Mouse (Mus musculus): ENCODE measurements around the gene Nt5c3b. TPM values are rescaled to one million over a fixed set of nuclear protein-coding genes. Genes with fewer than 3 reads are reported as not detected.

The Nt5c3b gene
- polyA plus RNA-seq, 1 experiment from 2014 or later: 100 TPM

DNA sequence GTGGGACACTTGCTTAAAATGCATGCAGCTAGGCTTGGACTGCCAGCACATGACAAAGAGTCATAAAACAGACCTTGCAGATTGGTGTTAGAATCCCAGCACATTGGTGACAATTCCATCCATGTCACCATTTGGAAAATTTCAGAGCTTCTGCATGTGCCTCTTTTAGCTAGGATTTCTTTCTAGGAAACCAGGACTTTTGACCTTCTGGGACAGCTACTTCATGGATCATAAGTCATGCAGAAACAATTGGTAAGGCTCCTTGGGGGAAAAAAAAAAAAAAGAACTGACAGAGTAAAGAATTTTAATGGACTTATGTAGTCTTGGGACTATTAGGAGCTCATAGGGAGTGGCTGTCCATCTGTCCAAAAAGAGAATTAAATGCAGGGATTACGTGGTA, 3.7 kb downstream of the Nt5c3b start:
- Histone ChIP-seq H3K27me3 (ENCODE audit: control insufficient read depth, insufficient read depth, low read length) (no peaks in the 10 kb centered on the region), H3K36me3 (ENCODE audit: control insufficient read depth, insufficient read depth, low read length) (peaks cover 39% of the 10 kb centered on the region), H3K4me2 (ENCODE audit: low read length) (no peak overlapping the region), H3K4me1 (ENCODE audit: control insufficient read depth, insufficient read depth, low read length) (peaks cover 11% of the 10 kb centered on the region; the same call in 1 of the 2 replicates), H3K4me3 (replicated peaks; ENCODE audit: low read depth, low read length) (no peak overlapping the region), H3K27ac (replicated peaks; ENCODE audit: low read depth, low read length) (no peak overlapping the region), H3K9me3 (ENCODE audit: control insufficient read depth, low read length) (no peaks in the 10 kb centered on the region), H3K9ac (replicated peaks; ENCODE audit: low read length) (no peak overlapping the region)
- ATAC-seq (ENCODE audit: low FRiP score, low TSS enrichment) (no peak), DNase-seq (no peak)
- WGBS: 56% methylated on average over 1 of the region's 1 CpGs

GRCm38 (mm10) chr11:100435678-100436246, 5.8 kb downstream of the Nt5c3b start:
- no peak overlapping the region for H3K4me3 ChIP-seq (replicated peaks; ENCODE audit: low read depth, low read length)
- H3K4me2 ChIP-seq (ENCODE audit: low read length): no peak overlapping the region
- H3K9ac ChIP-seq (replicated peaks; ENCODE audit: low read length): no peak overlapping the region
- WGBS: 15% methylated on average over 9 of the region's 9 CpGs
- H3K9me3 ChIP-seq (ENCODE audit: control insufficient read depth, low read length): no peaks in the 10 kb centered on the region
- DNase-seq (no peak), ATAC-seq (ENCODE audit: low FRiP score, low TSS enrichment) (no peak)
- no peak overlapping the region for H3K27ac ChIP-seq (replicated peaks; ENCODE audit: low read depth, low read length)
- peaks cover 47% of the 10 kb centered on the region for H3K36me3 ChIP-seq (ENCODE audit: control insufficient read depth, insufficient read depth, low read length)
- H3K27me3 ChIP-seq (ENCODE audit: control insufficient read depth, insufficient read depth, low read length): no peaks in the 10 kb centered on the region
- peaks cover 8% of the 10 kb centered on the region; the same call in 1 of the 2 replicates for H3K4me1 ChIP-seq (ENCODE audit: control insufficient read depth, insufficient read depth, low read length)

- ATAC-seq (ENCODE audit: low FRiP score, low TSS enrichment): no peak
- Histone ChIP-seq H3K27me3 (ENCODE audit: control insufficient read depth, insufficient read depth, low read length) (no peaks in the 10 kb centered on the region), H3K4me1 (ENCODE audit: control insufficient read depth, insufficient read depth, low read length) (no peaks in the 10 kb centered on the region), H3K4me2 (ENCODE audit: low read length) (no peak overlapping the region), H3K9me3 (ENCODE audit: control insufficient read depth, low read length) (no peaks in the 10 kb centered on the region), H3K4me3 (replicated peaks; ENCODE audit: low read depth, low read length) (no peak overlapping the region), H3K27ac (replicated peaks; ENCODE audit: low read depth, low read length) (no peak overlapping the region), H3K9ac (replicated peaks; ENCODE audit: low read length) (no peak overlapping the region), H3K36me3 (ENCODE audit: control insufficient read depth, insufficient read depth, low read length) (peaks cover 56% of the 10 kb centered on the region)
- WGBS: 97% methylated on average over 5 of the region's 5 CpGs
- DNase-seq: no peak
These were observed 9.6 kb downstream of the Nt5c3b start for GRCm38 (mm10) chr11:100432002-100432401.

DNA sequence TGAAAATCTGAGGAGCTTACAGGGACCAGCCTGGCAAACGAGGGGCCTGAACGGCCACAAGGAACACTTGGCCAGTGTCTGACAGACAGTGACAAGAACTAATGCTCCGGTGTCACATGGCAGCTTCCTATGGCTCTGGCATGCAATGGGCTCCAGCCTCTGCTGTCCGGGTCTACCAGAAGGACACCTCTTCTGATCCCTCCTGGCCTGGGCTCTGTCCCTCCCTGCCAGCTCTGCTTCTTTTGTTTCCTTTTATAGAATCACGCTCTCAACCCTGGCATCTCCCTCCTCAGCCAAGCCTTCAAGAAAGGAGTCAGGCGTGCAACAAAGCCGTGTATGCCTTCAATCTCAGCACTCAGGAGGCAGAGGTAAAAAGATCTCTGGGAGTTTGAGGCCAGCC, 11.6 kb downstream of the Nt5c3b start:
- no peak overlapping the region for H3K4me2 ChIP-seq (ENCODE audit: low read length)
- DNase-seq: no peak
- H3K4me1 ChIP-seq (ENCODE audit: control insufficient read depth, insufficient read depth, low read length): no peaks in the 10 kb centered on the region
- H3K27me3 ChIP-seq (ENCODE audit: control insufficient read depth, insufficient read depth, low read length): no peaks in the 10 kb centered on the region
- no peak overlapping the region for H3K9ac ChIP-seq (replicated peaks; ENCODE audit: low read length)
- ATAC-seq (ENCODE audit: low FRiP score, low TSS enrichment): no peak
- H3K27ac ChIP-seq (replicated peaks; ENCODE audit: low read depth, low read length): no peak overlapping the region
- H3K36me3 ChIP-seq (ENCODE audit: control insufficient read depth, insufficient read depth, low read length): peaks cover 38% of the 10 kb centered on the region
- H3K4me3 ChIP-seq (replicated peaks; ENCODE audit: low read depth, low read length): no peak overlapping the region
- WGBS: 84% methylated on average over 7 of the region's 7 CpGs
- H3K9me3 ChIP-seq (ENCODE audit: control insufficient read depth, low read length): no peaks in the 10 kb centered on the region

DNA sequence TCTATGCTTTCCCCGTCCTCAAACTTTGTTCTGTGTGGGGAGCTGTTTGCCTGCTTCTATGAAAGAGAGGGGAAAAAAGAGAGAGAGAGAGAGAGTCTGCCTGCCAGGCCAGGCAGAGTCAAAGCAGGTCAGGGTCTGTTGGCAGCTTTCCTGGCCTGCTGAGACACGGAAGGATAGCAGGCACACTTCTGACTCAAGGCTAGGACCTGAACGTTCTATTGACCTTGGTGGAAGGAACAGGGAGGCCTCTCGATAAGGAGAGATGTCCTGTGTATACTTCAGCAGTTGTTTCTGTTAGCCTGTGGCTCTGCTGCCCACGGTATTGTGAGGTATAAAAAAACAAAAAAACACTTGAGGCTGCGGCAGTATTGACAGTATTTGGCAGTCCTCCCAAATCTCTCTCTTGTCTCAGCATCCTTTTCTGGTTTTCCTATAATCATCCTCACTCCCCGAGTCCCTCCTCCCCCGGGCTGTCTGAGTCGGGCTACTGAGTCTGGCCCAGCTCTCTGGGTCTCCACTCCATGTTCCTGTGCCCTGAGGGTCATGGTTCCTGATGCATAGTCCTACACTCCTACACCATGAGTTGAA, 12.9 kb downstream of the Nt5c3b start:
- H3K27ac ChIP-seq (replicated peaks; ENCODE audit: low read depth, low read length): 0 out of 2 replicates have a peak overlapping the region, but pooled peaks have one; percentile 9
- H3K27me3 ChIP-seq (ENCODE audit: control insufficient read depth, insufficient read depth, low read length): no peaks in the 10 kb centered on the region
- no peak overlapping the region for H3K4me2 ChIP-seq (ENCODE audit: low read length)
- peak; percentile 27 for DNase-seq
- no peaks in the 10 kb centered on the region for H3K4me1 ChIP-seq (ENCODE audit: control insufficient read depth, insufficient read depth, low read length)
- no peaks in the 10 kb centered on the region for H3K9me3 ChIP-seq (ENCODE audit: control insufficient read depth, low read length)
- H3K4me3 ChIP-seq (replicated peaks; ENCODE audit: low read depth, low read length): no peak overlapping the region
- H3K36me3 ChIP-seq (ENCODE audit: control insufficient read depth, insufficient read depth, low read length): peaks cover 32% of the 10 kb centered on the region
- ATAC-seq (ENCODE audit: low FRiP score, low TSS enrichment): no peak
- WGBS: 78% methylated on average over 9 of the region's 9 CpGs
- no peak overlapping the region for H3K9ac ChIP-seq (replicated peaks; ENCODE audit: low read length)

DNA sequence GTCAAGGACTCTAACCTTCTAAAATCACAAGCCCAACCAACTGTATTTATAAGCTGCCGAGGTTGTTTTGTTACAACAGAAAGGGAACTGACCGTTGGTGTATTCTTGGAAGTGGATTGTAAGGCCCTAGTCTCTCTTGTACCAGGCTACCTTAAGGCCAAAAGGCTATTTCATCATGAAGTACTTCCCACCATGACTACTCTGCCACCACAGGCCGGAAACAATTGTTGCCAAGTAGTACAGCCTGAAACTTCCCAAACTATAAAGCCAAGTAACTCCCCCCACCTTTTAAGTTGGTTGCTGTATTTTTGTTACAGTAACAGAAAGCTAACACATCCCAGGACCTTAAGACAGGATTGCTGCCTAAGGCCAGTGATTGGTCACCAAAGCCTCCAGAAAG, 14.8 kb downstream of the Nt5c3b start:
- H3K36me3 ChIP-seq (ENCODE audit: control insufficient read depth, insufficient read depth, low read length): peaks cover 22% of the 10 kb centered on the region
- DNase-seq (no peak), ATAC-seq (ENCODE audit: low FRiP score, low TSS enrichment) (no peak)
- no peak overlapping the region for H3K4me3 ChIP-seq (replicated peaks; ENCODE audit: low read depth, low read length)
- H3K27ac ChIP-seq (replicated peaks; ENCODE audit: low read depth, low read length): no peak overlapping the region
- no peaks in the 10 kb centered on the region for H3K4me1 ChIP-seq (ENCODE audit: control insufficient read depth, insufficient read depth, low read length)
- no peaks in the 10 kb centered on the region for H3K27me3 ChIP-seq (ENCODE audit: control insufficient read depth, insufficient read depth, low read length)
- H3K4me2 ChIP-seq (ENCODE audit: low read length): no peak overlapping the region
- H3K9me3 ChIP-seq (ENCODE audit: control insufficient read depth, low read length): no peaks in the 10 kb centered on the region
- WGBS: 90% methylated on average over 3 of the region's 3 CpGs
- H3K9ac ChIP-seq (replicated peaks; ENCODE audit: low read length): no peak overlapping the region

DNA sequence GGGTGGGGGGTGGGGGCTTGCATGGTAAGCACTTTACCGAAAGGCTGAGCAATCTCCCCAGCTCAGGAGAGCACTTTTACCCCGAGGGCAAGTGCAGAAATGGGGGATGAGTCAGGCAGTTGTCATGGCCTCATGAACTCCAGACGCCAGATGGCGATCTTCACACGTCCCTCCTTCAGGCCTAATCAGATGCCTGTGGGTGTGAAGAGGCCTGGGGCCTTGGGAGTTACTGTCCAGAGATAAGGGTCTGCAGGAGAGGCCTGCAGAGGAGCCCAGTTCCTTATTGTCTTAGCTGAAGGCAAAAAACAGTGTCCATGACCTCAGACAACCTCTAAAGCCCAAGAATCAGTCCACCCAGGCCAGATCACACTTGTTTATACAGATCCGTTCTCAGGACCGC, 15.8 kb downstream of the Nt5c3b start:
- WGBS: 34% methylated on average over 7 of the region's 7 CpGs
- peaks cover 19% of the 10 kb centered on the region for H3K36me3 ChIP-seq (ENCODE audit: control insufficient read depth, insufficient read depth, low read length)
- H3K9me3 ChIP-seq (ENCODE audit: control insufficient read depth, low read length): no peaks in the 10 kb centered on the region
- H3K4me1 ChIP-seq (ENCODE audit: control insufficient read depth, insufficient read depth, low read length): no peaks in the 10 kb centered on the region
- no peak overlapping the region for H3K27ac ChIP-seq (replicated peaks; ENCODE audit: low read depth, low read length)
- no peak overlapping the region for H3K4me2 ChIP-seq (ENCODE audit: low read length)
- no peak for ATAC-seq (ENCODE audit: low FRiP score, low TSS enrichment)
- no peak overlapping the region for H3K4me3 ChIP-seq (replicated peaks; ENCODE audit: low read depth, low read length)
- no peak overlapping the region; the same call in 1 of the 2 replicates for H3K9ac ChIP-seq (replicated peaks; ENCODE audit: low read length)
- no peaks in the 10 kb centered on the region for H3K27me3 ChIP-seq (ENCODE audit: control insufficient read depth, insufficient read depth, low read length)
- peak; percentile 72 for DNase-seq

DNA sequence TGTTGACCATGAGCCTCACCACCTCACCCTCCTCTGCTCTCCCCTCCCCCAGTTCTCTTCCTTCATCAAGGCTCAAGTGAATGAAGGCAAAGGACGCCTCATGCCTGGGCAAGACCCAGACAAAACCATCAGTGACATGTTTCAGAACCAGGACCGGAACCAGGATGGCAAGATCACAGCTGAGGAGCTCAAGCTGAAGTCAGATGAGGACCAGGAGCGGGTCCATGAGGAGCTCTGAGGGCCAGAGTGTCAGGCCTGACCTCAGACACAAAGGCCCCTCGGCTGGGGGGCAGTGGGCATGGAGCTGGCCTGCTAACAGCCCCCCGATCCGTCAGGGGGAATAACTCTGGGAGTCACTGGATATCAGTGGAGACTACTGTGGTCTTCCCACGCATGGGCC, 17.8 kb downstream of the Nt5c3b start:
- Histone ChIP-seq H3K9me3 (ENCODE audit: control insufficient read depth, low read length) (no peaks in the 10 kb centered on the region), H3K27me3 (ENCODE audit: control insufficient read depth, insufficient read depth, low read length) (no peaks in the 10 kb centered on the region), H3K4me3 (replicated peaks; ENCODE audit: low read depth, low read length) (no peak overlapping the region), H3K4me1 (ENCODE audit: control insufficient read depth, insufficient read depth, low read length) (no peaks in the 10 kb centered on the region), H3K4me2 (ENCODE audit: low read length) (no peak overlapping the region), H3K9ac (replicated peaks; ENCODE audit: low read length) (no peak overlapping the region), H3K36me3 (ENCODE audit: control insufficient read depth, insufficient read depth, low read length) (no peaks in the 10 kb centered on the region), H3K27ac (replicated peaks; ENCODE audit: low read depth, low read length) (no peak overlapping the region)
- ATAC-seq (ENCODE audit: low FRiP score, low TSS enrichment) (no peak), DNase-seq (no peak)
- WGBS: 87% methylated on average over 7 of the region's 7 CpGs

- H3K4me1 ChIP-seq (ENCODE audit: control insufficient read depth, insufficient read depth, low read length): no peaks in the 10 kb centered on the region
These were observed 20.1 kb downstream of the Nt5c3b start for GRCm38 (mm10) chr11:100421537-100421936.

More at GRCm38 (mm10) chr11:100421537-100421936, 20.1 kb downstream of the Nt5c3b start:
- 36% methylated on average over 8 of the region's 8 CpGs for WGBS
- H3K4me2 ChIP-seq (ENCODE audit: low read length): no peak overlapping the region
- H3K4me3 ChIP-seq (replicated peaks; ENCODE audit: low read depth, low read length): no peak overlapping the region
- H3K9me3 ChIP-seq (ENCODE audit: control insufficient read depth, low read length): no peaks in the 10 kb centered on the region
- H3K27me3 ChIP-seq (ENCODE audit: control insufficient read depth, insufficient read depth, low read length): no peaks in the 10 kb centered on the region
- no peak overlapping the region for H3K9ac ChIP-seq (replicated peaks; ENCODE audit: low read length)
- no peak overlapping the region for H3K27ac ChIP-seq (replicated peaks; ENCODE audit: low read depth, low read length)
- no peaks in the 10 kb centered on the region for H3K36me3 ChIP-seq (ENCODE audit: control insufficient read depth, insufficient read depth, low read length)
- ATAC-seq (ENCODE audit: low FRiP score, low TSS enrichment): no peak
- DNase-seq: no peak
